Mouse (Mus musculus) intestine, postnatal 0 days (tissue): Measurements from ENCODE around the gene Wasf1. TPM values are rescaled to one million over a fixed set of nuclear protein-coding genes. Genes with fewer than 3 reads are reported as not detected.

Experiments
- ATAC-seq: fragments of 200-750 bp; cut with Nextera tagmentation; 2 replicates; pipeline ENCODE4 v1.8.0; 2017; ENCODE audit warnings: mild to moderate bottlenecking, moderate TSS enrichment, moderate library complexity
- H3K27ac ChIP-seq: fragments of 300-500 bp; sonication (generic); 2 replicates; pipeline ENCODE4 v1.5.1; 2014; ENCODE audit warnings: mild to moderate bottlenecking, low read depth, low read length, moderate library complexity
- H3K27me3 ChIP-seq: fragments of 300-500 bp; sonication (generic); replicated peaks from 2 replicates; pipeline ENCODE4 v1.6.1; 2014; ENCODE audit warnings: low read length, mixed read lengths; ENCODE audit not compliant: control insufficient read depth, insufficient read depth
- H3K36me3 ChIP-seq: fragments of 300-500 bp; sonication (generic); 2 replicates; pipeline ENCODE4 v1.6.1; 2014; ENCODE audit warnings: mild to moderate bottlenecking, moderate library complexity; ENCODE audit not compliant: control insufficient read depth, insufficient read depth
- H3K4me1 ChIP-seq: fragments of 300-500 bp; sonication (generic); replicated peaks from 2 replicates; pipeline ENCODE4 v1.6.1; 2014; ENCODE audit warnings: antibody characterized with exemption, low read length, mixed read lengths; ENCODE audit not compliant: control insufficient read depth, insufficient read depth
- H3K4me2 ChIP-seq: fragments of 300-500 bp; sonication (generic); replicated peaks from 2 replicates; pipeline ENCODE4 v1.6.1; 2014; ENCODE audit warnings: low read depth, mild to moderate bottlenecking, moderate library complexity
- H3K4me3 ChIP-seq: fragments of 300-500 bp; sonication (generic); 2 replicates; pipeline ENCODE4 v1.5.1; 2014; ENCODE audit warnings: low read depth, low read length
- H3K9ac ChIP-seq: fragments of 300-500 bp; sonication (generic); 2 replicates; pipeline ENCODE4 v1.6.1; 2014; ENCODE audit warnings: mild to moderate bottlenecking, low read depth, low read length
- H3K9me3 ChIP-seq: fragments of 300-500 bp; sonication (generic); 2 replicates; pipeline ENCODE4 v1.6.1; 2016; ENCODE audit warnings: mixed run types; ENCODE audit not compliant: control insufficient read depth
- CTCF ChIP-seq: sonication (generic); IDR thresholded peaks from 2 replicates; pipeline ENCODE4 v1.5.1; 2016; ENCODE audit warnings: low read depth, mild to moderate bottlenecking, control low read depth, antibody characterized with exemption, moderate library complexity
- WGBS: fragments of 180-500 bp; shearing (Covaris S2); extraction: QIAGEN DNeasy Blood & Tissue Kit; methylation state at CpG from one replicate; pipeline ENCODE4 v1.1.7; 2014; 5-methylcytosine and 5-hydroxymethylcytosine counted together
- polyA plus RNA-seq: library from polyadenylated mRNA; unstranded; fragments of >200 nt; fragmentation: Nextera tagmentation; extraction: Ambion mirVana; gene quantifications from 2 replicates; pipeline ENCODE4 v1.2.1, GENCODE M21; 2015

Gene Wasf1
- polyA plus RNA-seq, 1 experiment from 2014 or later: 4.6 TPM

DNA sequence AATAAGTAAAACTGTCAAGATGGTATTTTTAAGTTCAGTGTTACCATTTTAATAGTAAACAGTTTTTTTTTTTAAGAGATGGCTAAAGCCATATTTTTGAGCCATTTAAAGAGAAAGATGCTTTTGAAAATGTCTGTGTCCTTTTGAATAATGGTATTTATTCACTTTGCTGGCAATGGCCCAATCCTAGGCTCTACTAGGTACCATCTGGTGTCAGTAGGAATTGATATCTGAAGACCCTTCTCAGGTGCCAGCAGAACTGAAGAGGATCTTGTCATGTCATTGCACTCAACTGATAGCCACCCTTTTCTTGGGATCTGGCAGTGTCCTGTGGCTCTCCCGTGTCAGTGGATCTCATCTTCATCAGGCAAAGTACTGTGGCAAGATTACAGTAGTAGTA, 22.9 kb downstream of the Wasf1 start:
- Histone ChIP-seq H3K27ac (no peak overlapping the region), H3K4me3 (no peak overlapping the region), H3K9me3 (no peaks in the 10 kb centered on the region), H3K4me1 (no peaks in the 10 kb centered on the region), H3K9ac (no peak overlapping the region), H3K36me3 (no peaks in the 10 kb centered on the region), H3K4me2 (no peak overlapping the region), H3K27me3 (no peaks in the 10 kb centered on the region)
- no peak for ATAC-seq
- WGBS: 94% methylated on average over 1 of the region's 1 CpGs
- no peak for TF ChIP-seq CTCF

DNA sequence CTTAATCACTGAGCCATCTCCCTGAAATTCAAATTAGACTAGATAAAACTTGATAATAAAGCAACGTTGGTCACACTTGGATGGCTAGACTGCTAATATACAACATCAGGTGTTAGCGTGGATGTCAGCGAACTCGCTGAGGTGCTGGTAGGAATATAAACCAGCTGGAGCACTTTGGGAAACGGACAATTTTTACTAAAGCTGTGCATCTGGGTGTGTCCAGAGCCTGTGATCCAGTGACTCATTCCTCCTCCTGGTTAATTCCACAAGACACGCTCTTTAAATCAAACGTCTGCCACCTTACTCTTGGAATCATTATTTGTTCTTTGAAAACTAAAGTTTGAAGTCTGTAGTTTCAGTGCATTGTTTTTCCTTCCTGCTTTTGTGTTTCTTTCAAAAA, 23.5 kb downstream of the Wasf1 start:
- Histone ChIP-seq H3K27ac (no peak overlapping the region), H3K27me3 (no peaks in the 10 kb centered on the region), H3K4me2 (no peak overlapping the region), H3K4me3 (no peak overlapping the region), H3K4me1 (no peaks in the 10 kb centered on the region), H3K36me3 (no peaks in the 10 kb centered on the region), H3K9ac (no peak overlapping the region), H3K9me3 (no peaks in the 10 kb centered on the region)
- ATAC-seq: no peak
- WGBS: 82% methylated on average over 7 of the region's 7 CpGs
- TF ChIP-seq CTCF: no peak

DNA sequence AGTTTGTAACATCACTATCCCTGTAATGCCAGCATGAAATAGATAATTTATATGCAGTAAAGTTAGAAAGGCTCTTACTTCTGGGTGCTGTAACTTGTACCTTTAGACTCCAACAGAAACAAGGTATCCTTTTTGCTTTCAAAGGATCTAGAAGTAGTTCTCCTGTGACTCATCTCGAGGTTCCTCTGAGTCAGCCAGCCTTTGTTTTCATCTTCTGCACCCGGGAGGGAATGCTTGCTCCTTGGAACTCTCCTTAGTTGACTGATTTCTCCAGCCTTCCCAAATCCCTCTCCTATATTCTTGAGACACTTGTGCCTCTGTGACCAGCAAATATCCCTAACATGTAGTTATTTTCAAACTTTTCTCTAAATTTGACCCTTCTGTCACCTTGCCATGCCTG, 25.3 kb downstream of the Wasf1 start:
- Histone ChIP-seq H3K4me2 (no peak overlapping the region), H3K4me3 (no peak overlapping the region), H3K27ac (no peak overlapping the region), H3K9me3 (no peaks in the 10 kb centered on the region), H3K27me3 (no peaks in the 10 kb centered on the region), H3K4me1 (no peaks in the 10 kb centered on the region), H3K36me3 (no peaks in the 10 kb centered on the region), H3K9ac (no peak overlapping the region)
- WGBS: 35% methylated on average over 2 of the region's 2 CpGs
- no peak for TF ChIP-seq CTCF
- no peak for ATAC-seq

DNA sequence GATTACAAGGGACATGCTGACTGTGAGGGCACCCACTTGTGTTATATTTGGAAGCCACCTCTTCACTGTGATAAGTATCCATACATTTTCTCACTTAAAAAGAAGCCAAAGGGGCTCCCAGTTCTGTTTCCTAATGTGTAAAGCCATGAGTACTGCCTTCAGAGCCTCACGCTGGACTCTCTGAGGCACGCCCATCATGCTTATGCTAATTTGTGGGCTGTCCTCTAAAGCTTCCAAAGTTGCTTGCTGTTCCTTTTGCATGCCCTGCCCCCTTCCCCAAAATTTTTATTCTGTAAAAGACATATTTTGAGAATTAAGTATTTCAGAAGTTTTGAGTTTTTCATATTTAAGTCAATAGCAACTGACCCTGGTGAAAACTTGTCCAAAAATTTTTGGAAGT, 27.5 kb downstream of the Wasf1 start:
- Histone ChIP-seq H3K27ac (no peak overlapping the region), H3K27me3 (no peaks in the 10 kb centered on the region), H3K4me1 (no peaks in the 10 kb centered on the region), H3K36me3 (no peaks in the 10 kb centered on the region), H3K4me3 (no peak overlapping the region), H3K9me3 (no peaks in the 10 kb centered on the region), H3K4me2 (no peak overlapping the region), H3K9ac (no peak overlapping the region)
- ATAC-seq: no peak
- WGBS: 79% methylated on average over 2 of the region's 2 CpGs
- TF ChIP-seq CTCF: no peak

DNA sequence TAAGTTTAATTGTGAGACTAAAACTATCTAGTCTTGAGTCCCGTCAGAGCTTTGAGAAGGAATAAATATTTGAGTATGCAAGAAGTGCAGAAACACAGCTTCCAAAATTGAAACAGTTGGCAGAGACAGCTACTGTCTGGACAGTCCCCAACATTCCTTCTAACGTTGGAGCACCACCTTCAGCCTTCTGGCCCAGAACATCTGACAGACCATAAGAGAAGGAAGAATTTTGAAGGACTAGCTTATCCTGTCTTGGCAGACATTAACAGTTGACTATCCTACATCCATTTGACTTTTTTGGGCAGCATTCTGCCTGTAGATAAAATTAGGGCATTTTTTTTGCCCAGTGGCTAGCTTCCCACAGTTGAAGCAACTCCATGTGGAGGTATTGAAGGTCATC, 32.0 kb downstream of the Wasf1 start:
- Histone ChIP-seq H3K4me1 (no peaks in the 10 kb centered on the region), H3K4me3 (no peak overlapping the region), H3K9ac (no peak overlapping the region), H3K4me2 (no peak overlapping the region), H3K27ac (no peak overlapping the region), H3K36me3 (no peaks in the 10 kb centered on the region), H3K9me3 (no peaks in the 10 kb centered on the region), H3K27me3 (no peaks in the 10 kb centered on the region)
- WGBS: 63% methylated on average over 2 of the region's 2 CpGs
- no peak for TF ChIP-seq CTCF
- ATAC-seq: no peak

DNA sequence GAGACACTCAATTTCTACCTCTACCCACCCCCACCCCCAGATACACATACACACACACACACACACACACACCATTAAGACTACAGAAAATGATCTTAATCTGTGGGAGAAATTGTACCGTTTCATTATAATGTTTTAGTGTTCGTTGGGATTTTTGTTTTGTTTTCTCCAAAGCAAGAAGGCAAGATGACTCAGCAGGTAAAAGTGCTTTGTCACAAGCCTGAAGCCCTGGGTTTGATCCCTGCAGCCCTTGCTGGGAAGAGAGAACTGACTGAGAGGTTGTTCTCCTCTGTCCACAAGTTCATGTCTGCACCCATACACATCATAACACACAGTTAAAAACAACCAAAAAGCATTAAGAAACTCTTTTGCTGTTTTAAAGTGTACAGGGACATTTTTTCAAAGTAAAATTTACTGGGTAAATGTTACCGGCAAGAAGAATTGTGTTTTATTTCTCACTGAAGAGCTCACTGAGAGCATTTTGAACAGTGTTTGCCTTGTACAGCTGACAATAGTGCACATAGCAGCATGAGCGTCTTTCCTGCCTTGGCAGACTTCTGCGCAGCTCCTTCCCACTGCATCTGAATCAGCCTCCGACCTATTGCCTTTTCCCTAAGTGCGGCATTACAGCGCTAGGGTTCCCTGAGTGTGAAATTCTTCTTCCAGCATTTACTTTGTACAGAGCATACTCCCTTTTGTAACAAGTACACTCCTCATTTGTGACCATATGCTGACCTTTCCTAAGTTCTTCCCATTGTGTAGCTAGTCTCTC, 35.6 kb downstream of the Wasf1 start:
- Histone ChIP-seq H3K9me3 (no peaks in the 10 kb centered on the region), H3K36me3 (no peaks in the 10 kb centered on the region), H3K27me3 (no peaks in the 10 kb centered on the region), H3K4me2 (no peak overlapping the region), H3K4me1 (no peaks in the 10 kb centered on the region), H3K4me3 (no peak overlapping the region), H3K27ac (no peak overlapping the region), H3K9ac (no peak overlapping the region)
- 86% methylated on average over 8 of the region's 8 CpGs for WGBS
- TF ChIP-seq CTCF: no peak
- ATAC-seq: no peak
